Mouse (Mus musculus): ENCODE measurements around the gene Gcnt2. TPM values are rescaled to one million over a fixed set of nuclear protein-coding genes. Genes with fewer than 3 reads are reported as not detected.

Gcnt2 gene
- polyA plus RNA-seq, 1 experiment = 5.3 TPM

DNA sequence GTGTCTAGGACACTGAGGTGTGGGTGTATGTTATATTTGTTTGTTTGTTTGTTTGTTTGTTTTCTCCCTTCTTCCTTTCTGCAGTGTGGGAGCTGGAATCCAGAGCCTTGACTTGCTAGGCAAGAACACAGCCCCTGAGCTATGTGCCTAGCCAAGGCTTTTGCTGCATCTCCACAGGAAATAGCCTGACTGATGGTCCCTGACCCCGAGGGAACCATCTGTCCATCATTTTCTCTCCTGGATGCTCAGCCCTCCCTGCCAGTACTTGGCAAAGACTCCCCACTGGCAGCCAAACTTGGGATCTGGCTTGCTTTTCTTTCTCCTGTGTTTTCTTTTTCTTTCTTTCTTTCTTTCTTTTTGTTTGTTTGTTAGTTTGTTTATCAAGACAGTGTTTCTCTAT, 17.4 kb upstream of the Gcnt2 start:
- TF ChIP-seq MYOG (IDR thresholded peaks at IDR 0.05; ENCODE audit: control insufficient read depth in 1 of 3, insufficient read depth in 1 of 3, insufficient read length in 2 of 3, low read depth in 2 of 3) (no peak), TCF3 (IDR thresholded peaks at IDR 0.05; ENCODE audit: insufficient read length, low read depth) (no peak), REST (IDR thresholded peaks at IDR 0.05; ENCODE audit: insufficient read depth, insufficient read length) (no peak), USF1 (IDR thresholded peaks at IDR 0.05; ENCODE audit: low read depth) (no peak), CEBPB (IDR thresholded peaks at IDR 0.05; ENCODE audit: insufficient read depth, poor library complexity, severe bottlenecking) (no peak), MAX (IDR thresholded peaks at IDR 0.05; ENCODE audit: low read depth) (no peak), MYOD1 (IDR thresholded peaks at IDR 0.05; ENCODE audit: control insufficient read depth in 1 of 3, insufficient read length in 2 of 3, low read depth in 2 of 3) (no peak), POLR2A (IDR thresholded peaks at IDR 0.05; ENCODE audit: insufficient read length, low read depth) (no peak), POLR2AphosphoS2 (IDR thresholded peaks at IDR 0.05; ENCODE audit: insufficient read length, low read depth) (no peak), E2F4 (IDR thresholded peaks at IDR 0.05; ENCODE audit: insufficient read depth) (no peak), TCF12 (IDR thresholded peaks at IDR 0.05; ENCODE audit: insufficient read depth, poor library complexity, severe bottlenecking) (no peak)
- Histone ChIP-seq H3K36me3 (ENCODE audit: control insufficient read depth, insufficient read depth) (no peaks in the 10 kb centered on the region), H3ac (ENCODE audit: control insufficient read depth, insufficient read length) (no peak overlapping the region), H3K4me2 (ENCODE audit: low read depth) (no peak overlapping the region), H3K79me2 (ENCODE audit: control insufficient read depth, insufficient read depth) (no peaks in the 10 kb centered on the region), H3K4me3 (no peak overlapping the region), H3K27me3 (ENCODE audit: control insufficient read depth, insufficient read depth, insufficient read length) (peaks cover 12% of the 10 kb centered on the region)

DNA sequence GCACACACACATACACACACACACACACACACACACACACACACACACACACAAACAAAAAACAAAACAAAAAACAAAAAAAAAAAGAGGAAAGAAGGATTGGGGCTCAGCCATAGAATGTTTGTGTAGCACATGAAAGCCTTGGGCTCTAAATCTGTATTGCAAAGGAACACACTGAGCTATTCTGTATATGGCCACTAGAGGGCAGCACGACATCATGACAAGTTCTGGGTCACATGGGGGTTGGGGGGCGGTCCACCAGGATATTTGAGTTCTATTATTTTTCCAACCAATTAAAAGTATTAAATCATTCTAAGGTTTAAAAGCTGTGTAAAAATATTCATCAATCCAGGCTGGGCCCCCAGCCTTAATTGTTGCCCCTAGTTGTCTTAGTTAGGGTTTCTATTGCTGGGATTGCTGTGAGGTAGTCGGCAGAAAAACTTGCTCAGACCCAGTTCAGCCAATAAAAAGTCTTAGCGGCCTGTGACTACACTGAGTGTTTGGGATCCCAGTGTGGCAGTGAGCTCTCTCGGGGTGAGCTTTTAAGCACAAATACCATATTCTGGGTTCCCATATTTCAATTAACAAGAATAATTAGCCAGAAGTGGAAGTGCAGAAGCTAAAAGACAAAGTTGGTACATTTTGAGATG, 16.0 kb upstream of the Gcnt2 start:
- no peak for TF ChIP-seq TCF3 (IDR thresholded peaks at IDR 0.05; ENCODE audit: insufficient read length, low read depth)
- no peak for TF ChIP-seq MYOG (IDR thresholded peaks at IDR 0.05; ENCODE audit: control insufficient read depth in 1 of 3, insufficient read depth in 1 of 3, insufficient read length in 2 of 3, low read depth in 2 of 3)
- no peak for TF ChIP-seq REST (IDR thresholded peaks at IDR 0.05; ENCODE audit: insufficient read depth, insufficient read length)
- TF ChIP-seq TCF12 (IDR thresholded peaks at IDR 0.05; ENCODE audit: insufficient read depth, poor library complexity, severe bottlenecking) = no peak
- TF ChIP-seq USF1 (IDR thresholded peaks at IDR 0.05; ENCODE audit: low read depth) = peak; percentile 94
- no peak for TF ChIP-seq SRF (IDR thresholded peaks at IDR 0.05; ENCODE audit: control insufficient read depth, insufficient read length, low read depth)
- no peak for TF ChIP-seq E2F4 (IDR thresholded peaks at IDR 0.05; ENCODE audit: insufficient read depth)
- no peak for TF ChIP-seq CEBPB (IDR thresholded peaks at IDR 0.05; ENCODE audit: insufficient read depth, poor library complexity, severe bottlenecking)
- peak overlapping the region; percentile 66 for H3K4me2 ChIP-seq (ENCODE audit: low read depth)
- no peak overlapping the region for H3K4me3 ChIP-seq
- no peaks in the 10 kb centered on the region for H3K36me3 ChIP-seq (ENCODE audit: control insufficient read depth, insufficient read depth)
- peaks cover 10% of the 10 kb centered on the region for H3K27me3 ChIP-seq (ENCODE audit: control insufficient read depth, insufficient read depth, insufficient read length)
- no peak overlapping the region for H3ac ChIP-seq (ENCODE audit: control insufficient read depth, insufficient read length)
- no peaks in the 10 kb centered on the region for H3K79me2 ChIP-seq (ENCODE audit: control insufficient read depth, insufficient read depth)

DNA sequence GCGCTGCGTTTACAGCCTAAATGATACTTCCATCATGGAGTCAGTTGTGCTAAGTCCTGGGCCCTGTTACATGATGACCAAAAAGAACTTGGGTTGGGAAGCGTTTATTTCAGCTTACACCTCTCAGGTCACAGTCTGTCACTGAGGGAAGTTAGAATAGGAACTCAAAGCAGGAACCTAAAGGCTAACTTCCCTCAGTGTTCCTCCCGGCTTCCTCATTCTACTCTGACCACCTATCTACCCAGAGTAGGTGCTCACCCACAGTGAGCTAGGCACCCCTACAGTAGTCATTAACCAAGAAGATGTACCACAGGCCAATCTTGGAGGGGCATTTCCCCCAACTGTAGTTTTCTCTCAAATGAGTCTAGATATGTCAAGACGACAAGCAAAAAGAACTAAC, 15.4 kb upstream of the Gcnt2 start:
- Histone ChIP-seq H3K79me2 (ENCODE audit: control insufficient read depth, insufficient read depth) (no peaks in the 10 kb centered on the region), H3K27me3 (ENCODE audit: control insufficient read depth, insufficient read depth, insufficient read length) (peaks cover 6% of the 10 kb centered on the region), H3K4me2 (ENCODE audit: low read depth) (no peak overlapping the region), H3K4me3 (no peak overlapping the region), H3ac (ENCODE audit: control insufficient read depth, insufficient read length) (no peak overlapping the region), H3K36me3 (ENCODE audit: control insufficient read depth, insufficient read depth) (no peaks in the 10 kb centered on the region)
- no peak for TF ChIP-seq REST (IDR thresholded peaks at IDR 0.05; ENCODE audit: insufficient read depth, insufficient read length)
- no peak for TF ChIP-seq USF1 (IDR thresholded peaks at IDR 0.05; ENCODE audit: low read depth)
- TF ChIP-seq E2F4 (IDR thresholded peaks at IDR 0.05; ENCODE audit: insufficient read depth) = no peak
- TF ChIP-seq POLR2AphosphoS2 (IDR thresholded peaks at IDR 0.05; ENCODE audit: insufficient read length, low read depth) = no peak
- TF ChIP-seq CEBPB (IDR thresholded peaks at IDR 0.05; ENCODE audit: insufficient read depth, poor library complexity, severe bottlenecking) = no peak
- TF ChIP-seq MAX (IDR thresholded peaks at IDR 0.05; ENCODE audit: low read depth) = no peak
- TF ChIP-seq MYOD1 (IDR thresholded peaks at IDR 0.05; ENCODE audit: control insufficient read depth in 1 of 3, insufficient read length in 2 of 3, low read depth in 2 of 3) = no peak
- no peak for TF ChIP-seq TCF3 (IDR thresholded peaks at IDR 0.05; ENCODE audit: insufficient read length, low read depth)
- TF ChIP-seq POLR2A (IDR thresholded peaks at IDR 0.05; ENCODE audit: insufficient read length, low read depth) = no peak
- TF ChIP-seq MYOG (IDR thresholded peaks at IDR 0.05; ENCODE audit: control insufficient read depth in 1 of 3, insufficient read depth in 1 of 3, insufficient read length in 2 of 3, low read depth in 2 of 3) = no peak
- TF ChIP-seq TCF12 (IDR thresholded peaks at IDR 0.05; ENCODE audit: insufficient read depth, poor library complexity, severe bottlenecking) = no peak
- no peak for TF ChIP-seq SRF (IDR thresholded peaks at IDR 0.05; ENCODE audit: control insufficient read depth, insufficient read length, low read depth)

DNA sequence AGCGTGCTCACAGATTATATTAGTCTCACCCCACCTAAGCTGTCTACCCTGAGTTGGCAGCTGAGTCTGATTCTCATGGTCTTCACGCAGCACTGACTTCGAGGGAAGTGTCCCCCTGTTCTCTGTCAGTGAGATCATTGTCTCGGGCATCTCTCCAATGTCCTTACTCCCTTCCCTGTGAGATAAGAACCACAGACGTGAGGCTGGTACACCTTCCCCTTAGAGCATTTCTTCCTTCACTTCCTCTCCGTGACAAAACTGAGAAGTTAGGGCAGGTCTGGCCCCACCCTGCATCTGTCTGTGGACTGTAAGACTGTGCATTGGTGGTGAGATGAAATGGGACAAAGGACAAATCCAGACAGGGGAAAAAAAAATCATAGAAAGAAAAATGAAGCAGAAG, 13.6 kb upstream of the Gcnt2 start:
- H3K79me2 ChIP-seq (ENCODE audit: control insufficient read depth, insufficient read depth) = no peaks in the 10 kb centered on the region
- no peak overlapping the region for H3ac ChIP-seq (ENCODE audit: control insufficient read depth, insufficient read length)
- H3K4me2 ChIP-seq (ENCODE audit: low read depth) = no peak overlapping the region
- H3K36me3 ChIP-seq (ENCODE audit: control insufficient read depth, insufficient read depth) = no peaks in the 10 kb centered on the region
- H3K4me3 ChIP-seq = no peak overlapping the region
- H3K27me3 ChIP-seq (ENCODE audit: control insufficient read depth, insufficient read depth, insufficient read length) = no peaks in the 10 kb centered on the region
- TF ChIP-seq E2F4 (IDR thresholded peaks at IDR 0.05; ENCODE audit: insufficient read depth) = no peak
- TF ChIP-seq SRF (IDR thresholded peaks at IDR 0.05; ENCODE audit: control insufficient read depth, insufficient read length, low read depth) = no peak
- TF ChIP-seq REST (IDR thresholded peaks at IDR 0.05; ENCODE audit: insufficient read depth, insufficient read length) = no peak
- no peak for TF ChIP-seq MAX (IDR thresholded peaks at IDR 0.05; ENCODE audit: low read depth)
- no peak for TF ChIP-seq POLR2AphosphoS2 (IDR thresholded peaks at IDR 0.05; ENCODE audit: insufficient read length, low read depth)
- TF ChIP-seq MYOD1 (IDR thresholded peaks at IDR 0.05; ENCODE audit: control insufficient read depth in 1 of 3, insufficient read length in 2 of 3, low read depth in 2 of 3) = no peak
- TF ChIP-seq TCF3 (IDR thresholded peaks at IDR 0.05; ENCODE audit: insufficient read length, low read depth) = no peak
- TF ChIP-seq POLR2A (IDR thresholded peaks at IDR 0.05; ENCODE audit: insufficient read length, low read depth) = no peak
- TF ChIP-seq MYOG (IDR thresholded peaks at IDR 0.05; ENCODE audit: control insufficient read depth in 1 of 3, insufficient read depth in 1 of 3, insufficient read length in 2 of 3, low read depth in 2 of 3) = no peak

All from myocyte (in vitro differentiated cells).